Mouse (Mus musculus) adrenal gland, adult 18-20 months (tissue): ENCODE data around the gene Olfr617. TPM values are rescaled to one million over a fixed set of nuclear protein-coding genes. Genes with fewer than 3 reads are reported as not detected.
"Not testable (repeated sequence)": the region's sequence is repeated elsewhere in the genome, so short reads cannot be mapped to it uniquely, and the experiment has no call there.

Source experiments
- DNase-seq, 2 experiments: peaks; one replicate each; pipeline ENCODE4 v3.0.0; 2021 to 2022; ENCODE audit warnings: low spot score in 2 of 2
- long read RNA-seq, 2 experiments: library from polyadenylated mRNA; stranded (forward); transcript quantifications; one replicate each; pipeline ENCODE4 v2.0.0; 2021
- microRNA-seq, 2 experiments: library from miRNA; unstranded; fragments of <30 nt; microRNA quantifications; one replicate each; pipeline ENCODE4 v1.2.0; 2021; ENCODE audit warnings: borderline number of aligned reads in 2 of 2
- total RNA-seq, 2 experiments: library from RNA; stranded (reverse); gene quantifications; 1 replicate in 1 of 2; 2 replicates in 1 of 2; pipeline ENCODE4 v1.2.3; 2021

The Olfr617 gene
- not detected for total RNA-seq
- long read RNA-seq, experiment 1: 0 reads
- long read RNA-seq, experiment 2: 0 reads

DNA sequence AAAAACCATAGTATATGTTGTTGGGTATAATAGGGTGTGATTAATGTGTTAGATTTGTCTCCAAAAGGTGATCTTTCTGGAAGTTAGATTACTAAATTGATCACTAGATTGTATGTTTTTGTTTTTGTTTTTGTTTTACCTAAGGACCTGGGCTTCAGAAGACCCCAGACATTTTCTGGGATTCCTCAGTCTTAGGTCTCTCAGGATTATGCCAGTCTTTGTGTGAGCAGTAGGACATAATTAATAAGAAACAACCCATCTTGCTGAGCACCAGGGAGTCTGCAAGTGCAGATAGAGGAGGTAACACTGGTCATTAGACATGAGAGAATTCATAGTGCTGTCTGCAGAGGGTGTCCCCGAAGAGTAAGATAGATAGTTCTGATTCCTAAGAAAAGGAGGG lies at the start of gene Olfr617:
TSS of gene Olfr617 (plus strand) at position 301 of the 400 bp plus-strand sequence.
- DNase-seq: no peak

DNA sequence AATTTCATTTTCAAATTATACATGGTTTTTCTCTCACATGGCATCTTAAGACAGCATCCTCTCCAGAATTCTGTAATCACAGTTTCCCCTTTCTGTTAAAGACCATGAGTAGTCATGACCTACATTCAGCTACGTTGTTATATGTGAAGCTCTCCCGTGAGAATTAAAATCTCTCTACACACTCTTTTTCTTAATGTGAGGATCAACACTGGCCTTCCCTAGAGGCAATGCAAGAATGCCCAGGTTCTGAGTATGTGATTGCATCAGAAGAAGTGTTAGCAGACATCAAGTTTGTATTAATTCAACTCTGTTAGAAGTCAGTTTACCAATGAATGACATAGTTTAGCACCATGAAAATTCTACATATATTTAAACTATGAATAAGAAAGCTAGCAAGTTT lies 30.2 kb upstream of the Olfr617 start, which contains the start of gene Olfr612:
TSS of gene Olfr612 (minus strand) at position 101 of the 400 bp plus-strand sequence.
- DNase-seq: not testable (repeated sequence)

GRCm38 (mm10) chr7:103547774-103548173 lies 25.1 kb upstream of the Olfr617 start, which contains the start of gene Olfr613:
Gene Olfr613, plus strand, starts transcription at chr7:103548074.
- no peak for DNase-seq

- no peak for DNase-seq
These were observed 17.1 kb upstream of the Olfr617 start, which contains the start of gene Olfr615 for GRCm38 (mm10) chr7:103555779-103556178. Gene Olfr615, plus strand, starts transcription at chr7:103556079.

DNA sequence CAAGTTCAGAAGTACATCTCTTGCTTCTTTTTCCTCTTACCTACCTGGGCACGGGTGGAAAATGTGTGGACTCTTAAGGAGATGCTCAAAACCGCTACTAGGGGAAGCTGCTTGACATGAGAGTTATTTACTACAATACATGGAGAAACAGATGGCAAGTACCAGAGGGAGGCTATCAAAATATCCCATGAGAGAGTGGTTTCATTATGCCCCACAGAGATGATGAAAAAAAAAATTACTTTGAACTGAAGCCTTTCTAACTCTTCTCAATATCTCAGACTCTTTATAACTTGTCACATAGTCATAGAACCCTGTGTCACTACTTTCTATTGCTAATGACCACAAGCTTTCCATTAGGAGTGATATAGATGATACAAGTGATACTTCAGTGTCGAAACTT lies 3.8 kb upstream of the Olfr617 start, which contains the start of gene Olfr616:
TSS of gene Olfr616 (minus strand) at position 101 of the 400 bp plus-strand sequence.
- no peak for DNase-seq

DNA sequence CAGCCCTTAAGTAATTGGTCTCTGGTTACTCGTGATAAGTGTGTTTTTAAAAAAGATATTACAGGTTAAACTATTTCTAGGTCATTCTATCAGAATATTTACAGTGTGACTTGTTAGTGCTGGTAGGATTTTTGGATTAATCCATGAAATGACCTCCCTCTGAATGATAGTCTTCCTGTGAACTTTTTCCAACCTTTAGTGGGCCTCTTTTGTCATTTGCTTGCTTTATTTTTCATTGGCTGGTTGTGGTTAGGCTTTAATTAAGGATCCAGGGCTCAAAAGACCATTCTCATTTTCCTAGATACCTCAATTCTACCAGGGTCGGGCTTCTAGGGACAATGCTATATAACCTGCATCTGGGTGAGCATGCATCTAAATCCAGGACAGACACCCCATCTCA lies 16.9 kb downstream of the Olfr617 start, which contains the start of gene Olfr618:
TSS of gene Olfr618 (plus strand) at position 301 of the 400 bp plus-strand sequence.
- DNase-seq: no peak

GRCm38 (mm10) chr7:103600275-103600674 lies 27.4 kb downstream of the Olfr617 start, which contains the start of gene Olfr619:
Gene Olfr619, plus strand, starts transcription at chr7:103600575.
- DNase-seq: no peak

DNA sequence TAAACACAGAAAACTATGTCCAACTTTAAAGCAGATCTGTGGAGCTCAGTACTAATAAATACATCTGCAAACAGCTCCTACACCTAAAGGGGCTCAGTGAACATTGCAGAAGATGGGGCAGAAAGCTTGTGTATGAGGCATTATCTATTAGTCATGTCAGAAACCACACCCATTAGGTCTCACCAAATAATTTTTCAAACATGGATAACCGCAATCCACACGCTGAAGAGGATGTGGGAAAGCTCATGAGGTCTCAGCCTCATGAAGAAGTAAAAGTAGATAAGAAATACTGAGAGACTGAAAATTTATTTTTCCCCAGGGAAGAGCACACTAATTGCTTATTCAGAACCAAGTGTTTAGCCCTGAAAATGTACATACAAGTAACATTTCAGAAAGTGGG lies 34.6 kb downstream of the Olfr617 start:
- DNase-seq: no peak

DNA sequence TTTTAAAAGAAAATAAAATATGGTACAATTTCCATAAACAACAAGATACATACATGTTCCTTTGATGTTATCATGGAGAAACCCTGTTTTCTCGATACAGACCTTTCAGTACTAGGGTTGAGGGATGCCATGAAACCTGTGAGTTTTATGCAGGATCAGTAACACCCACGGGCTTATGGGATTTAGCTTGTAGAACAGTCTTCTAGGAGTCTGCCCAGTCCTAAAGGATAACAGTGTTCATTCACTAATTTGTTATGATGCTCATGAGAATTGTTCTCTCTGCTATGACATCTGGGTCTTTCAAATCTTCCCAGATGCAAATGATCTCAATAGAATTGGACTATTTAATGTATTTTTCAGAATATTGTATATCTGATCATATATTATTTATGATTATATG lies 39.6 kb downstream of the Olfr617 start, which contains the start of gene Olfr620:
TSS of gene Olfr620 (minus strand) at position 101 of the 400 bp plus-strand sequence.
- DNase-seq: no peak

Small RNA genes within 50 kb of the gene (microRNA-seq; reads per million reads assigned to microRNA genes)
- 0 reads per million in 2 experiments for gene Gm26506

Other genes with a start within 250 kb of the Olfr617 start
- not detected for gene Olfr598, start 249.5 kb upstream of the Olfr617 start, total RNA-seq
- not detected for gene Olfr599, start 237.1 kb upstream of the Olfr617 start, total RNA-seq
- gene Olfr600, start 223.4 kb upstream of the Olfr617 start, total RNA-seq: not detected
- gene Olfr601, start 210.4 kb upstream of the Olfr617 start, total RNA-seq: not detected
- not detected for gene Olfr603, start 186.9 kb upstream of the Olfr617 start, total RNA-seq
- not detected for gene Usp17lc, start 158.0 kb upstream of the Olfr617 start, total RNA-seq
- not detected for gene Olfr605, start 127.6 kb upstream of the Olfr617 start, total RNA-seq
- gene Olfr606, start 124.0 kb upstream of the Olfr617 start, total RNA-seq: not detected
- not detected for gene Olfr607, start 108.9 kb upstream of the Olfr617 start, total RNA-seq
- gene Olfr608, start 103.2 kb upstream of the Olfr617 start, total RNA-seq: not detected
- not detected for gene Olfr609, start 75.0 kb upstream of the Olfr617 start, total RNA-seq
- not detected for gene Olfr610, start 60.9 kb upstream of the Olfr617 start, total RNA-seq
- gene Olfr611, start 52.2 kb upstream of the Olfr617 start, total RNA-seq: not detected
- gene Olfr612, start 30.3 kb upstream of the Olfr617 start, total RNA-seq: not detected
- not detected for gene Olfr613, start 25.0 kb upstream of the Olfr617 start, total RNA-seq
- gene Olfr615, start 17.0 kb upstream of the Olfr617 start, total RNA-seq: not detected
- not detected for gene Olfr616, start 3.9 kb upstream of the Olfr617 start, total RNA-seq
- not detected for gene Olfr618, start 17.0 kb downstream of the Olfr617 start, total RNA-seq
- gene Olfr619, start 27.5 kb downstream of the Olfr617 start, total RNA-seq: not detected
- gene Olfr620, start 39.5 kb downstream of the Olfr617 start, total RNA-seq: not detected
- gene Olfr622, start 69.6 kb downstream of the Olfr617 start, total RNA-seq: not detected
- gene Olfr623, start 90.6 kb downstream of the Olfr617 start, total RNA-seq: not detected
- gene Olfr624, start 98.1 kb downstream of the Olfr617 start, total RNA-seq: not detected
- not detected for gene Olfr625-ps1, start 109.7 kb downstream of the Olfr617 start, total RNA-seq
- gene Olfr243, start 141.6 kb downstream of the Olfr617 start, total RNA-seq: not detected
- not detected for gene Olfr628, start 157.3 kb downstream of the Olfr617 start, total RNA-seq
- gene Olfr629, start 171.9 kb downstream of the Olfr617 start, total RNA-seq: not detected
- not detected for gene Olfr630, start 184.3 kb downstream of the Olfr617 start, total RNA-seq
- not detected for gene Olfr69, start 198.5 kb downstream of the Olfr617 start, total RNA-seq
- not detected for gene Olfr68, start 206.6 kb downstream of the Olfr617 start, total RNA-seq
- not detected for gene Olfr67, start 218.8 kb downstream of the Olfr617 start, total RNA-seq
- gene Hbb-bt, start 240.9 kb downstream of the Olfr617 start, total RNA-seq: 100 to 1,000 TPM; 185 to 588 TPM